Mouse (Mus musculus): Measurements from ENCODE around the gene Gm45521. TPM values are rescaled to one million over a fixed set of nuclear protein-coding genes. Genes with fewer than 3 reads are reported as not detected.
"Not testable (repeated sequence)": the region's sequence is repeated elsewhere in the genome, so short reads cannot be mapped to it uniquely, and the experiment has no call there.

Gm45521 gene
- polyA plus RNA-seq, 1 experiment: not detected

- 35% methylated on average over 18 of the region's 18 CpGs for WGBS
- no peak overlapping the region for H3K4me3 ChIP-seq (replicated peaks; ENCODE audit: extremely low read depth, low read depth, low read length)
- no peak for DNase-seq
- TF ChIP-seq CTCF (IDR thresholded peaks at IDR 0.05; ENCODE audit: insufficient read depth, low read length) (no peak), POLR2A (IDR thresholded peaks at IDR 0.05; ENCODE audit: borderline replicate concordance, extremely low read depth, low read depth, low read length) (no peak)
- no peaks in the 10 kb centered on the region for H3K4me1 ChIP-seq (ENCODE audit: control insufficient read depth, insufficient read depth, low read length)
Measured at GRCm38 (mm10) chr14:8003727-8004670, 46.9 kb downstream of the Gm45521 start.

- DNase-seq: not testable (repeated sequence)
Measured at GRCm38 (mm10) chr14:8006061-8006460, 49.0 kb downstream of the Gm45521 start.

GRCm38 (mm10) chr14:8007084-8007483, 50.0 kb downstream of the Gm45521 start:
- TF ChIP-seq POLR2A (IDR thresholded peaks at IDR 0.05; ENCODE audit: borderline replicate concordance, extremely low read depth, low read depth, low read length) (no peak), CTCF (IDR thresholded peaks at IDR 0.05; ENCODE audit: insufficient read depth, low read length) (no peak)
- DNase-seq: no peak

More at GRCm38 (mm10) chr14:8006061-8006460, 49.0 kb downstream of the Gm45521 start:
- H3K4me3 ChIP-seq (replicated peaks; ENCODE audit: extremely low read depth, low read depth, low read length); H3K4me1 ChIP-seq (ENCODE audit: control insufficient read depth, insufficient read depth, low read length): not testable (repeated sequence)
- 70% methylated on average over 3 of the region's 3 CpGs for WGBS

GRCm38 (mm10) chr14:8007486-8007885, 50.4 kb downstream of the Gm45521 start:
- Histone ChIP-seq H3K4me1 (ENCODE audit: control insufficient read depth, insufficient read depth, low read length) (no peaks in the 10 kb centered on the region), H3K4me3 (replicated peaks; ENCODE audit: extremely low read depth, low read depth, low read length) (no peak overlapping the region)
- no peak for DNase-seq
- WGBS: 74% methylated on average over 2 of the region's 2 CpGs
- TF ChIP-seq POLR2A (IDR thresholded peaks at IDR 0.05; ENCODE audit: borderline replicate concordance, extremely low read depth, low read depth, low read length) (no peak), CTCF (IDR thresholded peaks at IDR 0.05; ENCODE audit: insufficient read depth, low read length) (no peak)

More at GRCm38 (mm10) chr14:8007084-8007483, 50.0 kb downstream of the Gm45521 start:
- Histone ChIP-seq H3K4me1 (ENCODE audit: control insufficient read depth, insufficient read depth, low read length) (no peaks in the 10 kb centered on the region), H3K4me3 (replicated peaks; ENCODE audit: extremely low read depth, low read depth, low read length) (no peak overlapping the region)

GRCm38 (mm10) chr14:8007923-8008322, 50.8 kb downstream of the Gm45521 start:
- Histone ChIP-seq H3K4me1 (ENCODE audit: control insufficient read depth, insufficient read depth, low read length) (peaks cover 2% of the 10 kb centered on the region; the same call in 1 of the 2 replicates), H3K4me3 (replicated peaks; ENCODE audit: extremely low read depth, low read depth, low read length) (no peak overlapping the region)
- WGBS: 87% methylated on average over 10 of the region's 10 CpGs
- DNase-seq: no peak
- no peak for TF ChIP-seq POLR2A (IDR thresholded peaks at IDR 0.05; ENCODE audit: borderline replicate concordance, extremely low read depth, low read depth, low read length)
- TF ChIP-seq CTCF (IDR thresholded peaks at IDR 0.05; ENCODE audit: insufficient read depth, low read length): no peak

Other genes with a start within 250 kb of the Gm45521 start
- gene Gm26661, start 165.7 kb upstream of the Gm45521 start, polyA plus RNA-seq (2012; rRNA removed): not detected in 2 replicates
- gene Flnb, start 139.3 kb upstream of the Gm45521 start, polyA plus RNA-seq (2012; rRNA removed): 22.3 and 26.4 TPM in 2 replicates
- gene Dnase1l3, start 37.3 kb downstream of the Gm45521 start, polyA plus RNA-seq (2012; rRNA removed): 1.5 and 1.9 TPM in 2 replicates
- gene Abhd6, start 45.6 kb downstream of the Gm45521 start, polyA plus RNA-seq (2012; rRNA removed): 7.6 and 13.2 TPM in 2 replicates
- gene Rpp14, start 123.1 kb downstream of the Gm45521 start, polyA plus RNA-seq (2012; rRNA removed): 6.1 and 8.2 TPM in 2 replicates
- 25.5 and 28.3 TPM in 2 replicates for gene Pxk, start 140.9 kb downstream of the Gm45521 start, polyA plus RNA-seq (2012; rRNA removed)
- 30.3 and 53.1 TPM in 2 replicates for gene Pdhb, start 215.7 kb downstream of the Gm45521 start, polyA plus RNA-seq (2012; rRNA removed)